Mouse (Mus musculus) hindbrain, postnatal 0 days (tissue): ENCODE measurements at regions not wholly inside any gene's neighbourhood (a gene's known extent, or its start where the extent isn't known, plus 50 kb on each side); places are given as distances from the start of the nearest gene placed in this dataset.
A peak's percentile ranks its signal among the peaks of the same experiment; 100 is the strongest.

Experiments used
- ATAC-seq: fragments of 200-750 bp; cut with Nextera tagmentation; 2 replicates; pipeline ENCODE4 v1.8.0; 2017; ENCODE audit warnings: mild to moderate bottlenecking, moderate TSS enrichment, moderate library complexity
- DNase-seq: peaks from one replicate; pipeline ENCODE4 v3.0.0-alpha.2; 2015; ENCODE audit warnings: low spot score
- H3K27ac ChIP-seq: fragments of 300-500 bp; sonication (generic); 2 replicates; pipeline ENCODE4 v1.5.1; 2014; ENCODE audit warnings: mild to moderate bottlenecking
- H3K27me3 ChIP-seq: fragments of 300-500 bp; sonication (generic); 2 replicates; pipeline ENCODE4 v1.6.1; 2014; ENCODE audit warnings: low read length, mixed read lengths; ENCODE audit not compliant: insufficient read depth
- H3K36me3 ChIP-seq: fragments of 300-500 bp; sonication (generic); 2 replicates; pipeline ENCODE4 v1.6.1; 2014; ENCODE audit warnings: low read length, mixed read lengths; ENCODE audit not compliant: insufficient read depth
- H3K4me1 ChIP-seq: fragments of 300-500 bp; sonication (generic); 2 replicates; pipeline ENCODE4 v1.6.1; 2014; ENCODE audit warnings: antibody characterized with exemption, low read length, mixed read lengths; ENCODE audit not compliant: insufficient read depth
- H3K4me2 ChIP-seq: fragments of 300-500 bp; sonication (generic); 2 replicates; pipeline ENCODE4 v1.6.1; 2014; ENCODE audit warnings: low read depth, mild to moderate bottlenecking, low read length, moderate library complexity, mixed read lengths
- H3K4me3 ChIP-seq: fragments of 300-500 bp; sonication (generic); 2 replicates; pipeline ENCODE4 v1.5.1; 2014; ENCODE audit warnings: low read length
- H3K9ac ChIP-seq: fragments of 300-500 bp; sonication (generic); replicated peaks from 2 replicates; pipeline ENCODE4 v1.6.1; 2014; ENCODE audit warnings: mild to moderate bottlenecking, low read length, moderate library complexity, mixed read lengths
- H3K9me3 ChIP-seq: fragments of 300-500 bp; sonication (generic); 2 replicates; pipeline ENCODE4 v1.6.1; 2016; ENCODE audit warnings: low read length, mixed read lengths
- CTCF ChIP-seq: IDR thresholded peaks from 2 replicates; pipeline ENCODE4 v1.5.1; 2016; ENCODE audit warnings: antibody characterized with exemption, control low read depth, low read depth
- WGBS: fragments of 180-500 bp; shearing (Covaris S2); extraction: QIAGEN DNeasy Blood & Tissue Kit; methylation state at CpG from one replicate; pipeline ENCODE4 v1.1.7; 2014; 5-methylcytosine and 5-hydroxymethylcytosine counted together

GRCm38 (mm10) chr14:72222836-72223235, 268.8 kb downstream of the Gm9195 start:
- ATAC-seq (no peak), DNase-seq (no peak)
- 46% methylated on average over 2 of the region's 2 CpGs for WGBS
- H3K4me2 ChIP-seq, result no peak overlapping the region
- no peak overlapping the region for H3K27ac ChIP-seq
- H3K4me1 ChIP-seq, result no peaks in the 10 kb centered on the region
- H3K9me3 ChIP-seq, result no peaks in the 10 kb centered on the region
- no peak overlapping the region for H3K9ac ChIP-seq
- no peaks in the 10 kb centered on the region for H3K36me3 ChIP-seq
- no peak for TF ChIP-seq CTCF
- H3K27me3 ChIP-seq, result no peaks in the 10 kb centered on the region
- H3K4me3 ChIP-seq, result no peak overlapping the region

DNA sequence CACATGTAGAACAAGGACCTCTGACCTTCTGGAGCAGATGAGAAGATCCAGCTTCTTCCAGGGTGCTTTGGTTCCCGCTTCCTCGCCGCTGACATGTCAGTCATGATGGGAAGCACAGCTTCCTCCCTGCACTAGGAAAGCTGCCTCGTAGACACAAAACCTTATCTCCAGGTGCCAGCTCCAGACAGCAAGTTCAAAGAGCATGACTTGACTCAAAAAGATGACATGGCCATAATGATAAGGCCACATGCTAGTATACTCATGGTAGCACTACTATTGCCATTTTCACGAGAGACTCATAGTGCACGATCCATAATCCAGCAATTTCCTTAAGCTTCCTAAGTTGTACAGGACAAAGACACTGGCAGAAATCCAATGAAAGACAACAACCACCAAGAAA, 272.1 kb downstream of the Gm9195 start:
- ATAC-seq (no peak), DNase-seq (no peak)
- Histone ChIP-seq H3K9me3 (no peaks in the 10 kb centered on the region), H3K4me2 (no peak overlapping the region), H3K4me3 (no peak overlapping the region), H3K9ac (no peak overlapping the region), H3K27me3 (no peaks in the 10 kb centered on the region), H3K36me3 (no peaks in the 10 kb centered on the region), H3K4me1 (no peaks in the 10 kb centered on the region), H3K27ac (no peak overlapping the region)
- TF ChIP-seq CTCF, result no peak
- 89% methylated on average over 6 of the region's 6 CpGs for WGBS

DNA sequence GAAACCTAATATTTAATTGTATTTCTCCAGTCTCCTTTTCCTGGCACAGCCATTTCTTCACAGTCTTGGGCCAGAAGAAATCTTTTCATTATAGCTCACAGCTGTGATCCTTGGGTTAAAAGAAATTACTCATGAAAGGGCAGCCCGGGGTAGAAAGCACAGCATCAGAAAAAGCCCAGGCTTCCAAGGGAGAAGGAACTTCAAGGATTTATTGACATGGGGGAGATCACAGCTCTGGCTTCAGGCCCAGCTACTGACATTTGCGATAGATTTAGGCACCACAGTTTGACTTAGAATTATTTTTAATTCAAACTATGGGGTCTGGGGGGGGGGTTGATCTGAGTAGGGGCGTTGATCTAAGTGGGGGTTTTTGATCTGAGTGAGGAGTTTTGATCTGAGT, 291.3 kb downstream of the Gm9195 start:
- H3K27ac ChIP-seq, result no peak overlapping the region
- no peaks in the 10 kb centered on the region for H3K36me3 ChIP-seq
- peaks cover 4% of the 10 kb centered on the region; the same call in 1 of the 2 replicates for H3K4me1 ChIP-seq
- no peak overlapping the region for H3K4me2 ChIP-seq
- no peak for DNase-seq
- H3K9me3 ChIP-seq, result no peaks in the 10 kb centered on the region
- no peak overlapping the region for H3K4me3 ChIP-seq
- ATAC-seq, result no peak
- H3K27me3 ChIP-seq, result no peaks in the 10 kb centered on the region
- H3K9ac ChIP-seq, result no peak overlapping the region
- no peak for TF ChIP-seq CTCF
- 58% methylated on average over 3 of the region's 3 CpGs for WGBS

DNA sequence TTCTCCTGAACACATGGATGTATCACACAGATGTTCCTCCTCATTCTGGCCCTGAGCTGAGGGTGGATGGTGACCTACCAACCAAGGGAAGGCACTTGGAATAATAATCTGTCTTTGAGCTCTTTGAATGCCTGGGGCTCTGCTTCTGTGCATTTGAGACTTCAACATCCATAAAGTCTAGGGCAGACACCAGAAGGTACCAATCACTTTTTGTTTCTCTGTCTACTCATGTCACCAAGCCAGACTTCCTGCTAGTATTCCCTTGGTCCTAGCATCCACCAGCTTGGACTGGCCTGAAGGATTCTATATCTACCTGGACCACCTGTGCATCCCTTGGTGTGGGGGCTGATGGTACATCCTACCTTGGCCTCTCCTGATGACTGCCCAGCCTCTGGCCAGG, 291.7 kb downstream of the Gm9195 start:
- no peak for DNase-seq
- no peaks in the 10 kb centered on the region for H3K9me3 ChIP-seq
- TF ChIP-seq CTCF, result no peak
- no peak overlapping the region for H3K27ac ChIP-seq
- no peaks in the 10 kb centered on the region for H3K36me3 ChIP-seq
- no peak overlapping the region for H3K4me3 ChIP-seq
- no peak overlapping the region for H3K4me2 ChIP-seq
- no peaks in the 10 kb centered on the region for H3K27me3 ChIP-seq
- no peak for ATAC-seq
- H3K4me1 ChIP-seq, result peaks cover 4% of the 10 kb centered on the region; the same call in 1 of the 2 replicates
- no peak overlapping the region for H3K9ac ChIP-seq

GRCm38 (mm10) chr14:72197972-72198371, 293.7 kb downstream of the Gm9195 start:
- WGBS, result 54% methylated on average over 7 of the region's 7 CpGs
- no peak for ATAC-seq

DNA sequence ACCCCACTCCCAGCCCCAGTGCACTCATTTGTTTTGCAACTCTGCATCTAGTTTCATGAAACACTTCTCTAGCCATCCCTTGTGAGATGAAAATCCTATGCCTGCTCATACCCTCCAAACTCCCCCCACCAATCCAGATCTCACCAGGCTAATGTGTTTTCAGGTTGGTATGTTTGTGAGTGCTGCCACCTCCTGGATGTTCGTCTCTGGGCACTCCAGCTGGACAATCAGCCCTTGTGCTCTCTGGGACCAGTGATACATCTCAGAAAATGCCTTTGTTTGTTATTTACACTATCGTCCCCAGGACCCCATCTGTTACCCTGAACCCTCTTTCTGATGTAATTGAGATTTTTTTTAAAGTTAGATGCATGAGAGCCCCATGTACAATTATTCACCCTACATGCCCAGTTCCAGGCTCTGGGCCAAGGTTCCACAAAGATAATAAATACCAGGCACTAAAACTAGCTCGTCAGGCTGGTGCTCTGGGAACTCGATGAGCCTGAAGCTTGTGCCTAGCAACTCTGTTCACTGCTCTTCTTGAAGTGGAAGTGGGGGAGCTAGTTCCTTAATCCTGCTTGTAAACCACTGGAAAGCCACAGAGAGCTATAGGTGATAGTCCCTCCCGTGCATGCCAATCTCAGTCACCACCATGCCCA, 304.2 kb downstream of the Gm9195 start:
- TF ChIP-seq CTCF, result peak; percentile 86
- 24% methylated on average over 5 of the region's 5 CpGs for WGBS
- H3K4me3 ChIP-seq, result no peak overlapping the region
- H3K27me3 ChIP-seq, result no peaks in the 10 kb centered on the region
- no peaks in the 10 kb centered on the region for H3K36me3 ChIP-seq
- no peak overlapping the region for H3K9ac ChIP-seq
- no peak overlapping the region for H3K27ac ChIP-seq
- DNase-seq, result peak; percentile 84
- peak; percentile 72 for ATAC-seq
- no peaks in the 10 kb centered on the region for H3K4me1 ChIP-seq
- no peaks in the 10 kb centered on the region for H3K9me3 ChIP-seq
- H3K4me2 ChIP-seq, result no peak overlapping the region

More at GRCm38 (mm10) chr14:72197972-72198371, 293.7 kb downstream of the Gm9195 start:
- no peak overlapping the region for H3K27ac ChIP-seq
- H3K9ac ChIP-seq, result no peak overlapping the region
- H3K9me3 ChIP-seq, result no peaks in the 10 kb centered on the region
- no peak for DNase-seq
- no peak overlapping the region for H3K4me3 ChIP-seq
- H3K4me1 ChIP-seq, result peaks cover 4% of the 10 kb centered on the region; the same call in 1 of the 2 replicates
- H3K4me2 ChIP-seq, result no peak overlapping the region
- H3K36me3 ChIP-seq, result no peaks in the 10 kb centered on the region
- H3K27me3 ChIP-seq, result no peaks in the 10 kb centered on the region
- no peak for TF ChIP-seq CTCF

GRCm38 (mm10) chr14:72175751-72176150, 315.9 kb downstream of the Gm9195 start:
- no peaks in the 10 kb centered on the region for H3K27me3 ChIP-seq
- TF ChIP-seq CTCF, result no peak
- no peaks in the 10 kb centered on the region for H3K36me3 ChIP-seq
- no peak for DNase-seq
- no peak overlapping the region for H3K4me2 ChIP-seq
- no peaks in the 10 kb centered on the region for H3K4me1 ChIP-seq
- H3K9ac ChIP-seq, result no peak overlapping the region
- ATAC-seq, result no peak
- H3K4me3 ChIP-seq, result no peak overlapping the region
- H3K9me3 ChIP-seq, result no peaks in the 10 kb centered on the region
- no peak overlapping the region for H3K27ac ChIP-seq
- 75% methylated on average over 1 of the region's 1 CpGs for WGBS
